Mouse (Mus musculus): ENCODE measurements at regions not wholly inside any gene's neighbourhood (a gene's known extent, or its start where the extent isn't known, plus 50 kb on each side); places are given as distances from the start of the nearest gene placed in this dataset.
"Not testable (repeated sequence)": the region's sequence is repeated elsewhere in the genome, so short reads cannot be mapped to it uniquely, and the experiment has no call there.

DNA sequence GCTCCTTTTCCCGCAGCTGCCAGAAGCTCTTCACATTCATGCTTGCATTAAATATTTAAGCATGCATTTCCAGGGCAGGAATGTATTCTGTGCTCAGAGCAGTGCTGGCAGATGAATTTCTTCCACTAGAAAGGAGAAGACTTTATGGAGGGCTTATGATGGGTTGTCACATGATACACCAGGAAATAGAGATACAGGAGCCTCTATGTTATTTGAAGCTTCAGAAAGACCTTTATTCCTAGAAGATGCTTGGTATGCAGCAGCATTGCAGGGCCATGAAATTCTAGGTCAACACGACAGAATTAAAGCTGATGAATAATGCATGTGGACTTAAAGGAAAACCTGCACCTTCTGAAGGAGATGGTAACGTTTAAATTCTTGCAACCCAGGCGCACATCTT, 212.1 kb downstream of the Adgrg6 start:
- peak in 1 of 2 experiments; percentile 61 for DNase-seq (ENCODE audit: low spot score in 2 of 2)

GRCm38 (mm10) chr10:14332688-14333117, 212.8 kb downstream of the Adgrg6 start:
- peak; percentile 30 to 48 for DNase-seq (ENCODE audit: low spot score in 2 of 2)

GRCm38 (mm10) chr10:14328846-14329245, 216.6 kb downstream of the Adgrg6 start:
- no peak for DNase-seq (ENCODE audit: low spot score in 2 of 2)

- no peak for DNase-seq (ENCODE audit: low spot score in 2 of 2)
Measured at GRCm38 (mm10) chr10:14326229-14326628, 219.2 kb downstream of the Adgrg6 start.

GRCm38 (mm10) chr10:14321503-14321902, 224.0 kb downstream of the Adgrg6 start:
- peak; percentile 89 to 92 for DNase-seq (ENCODE audit: low spot score in 2 of 2)

GRCm38 (mm10) chr10:14315232-14315631, 230.2 kb downstream of the Adgrg6 start:
- DNase-seq (ENCODE audit: low spot score in 2 of 2), result peak; percentile 33 to 52

- peak; percentile 64 to 71 for DNase-seq (ENCODE audit: low spot score in 2 of 2)
Measured at GRCm38 (mm10) chr10:14314607-14315006, 230.9 kb downstream of the Adgrg6 start.

GRCm38 (mm10) chr10:14314004-14314581, 231.4 kb downstream of the Adgrg6 start:
- DNase-seq (ENCODE audit: low spot score in 2 of 2), result peak in 1 of 2 experiments; percentile 26

GRCm38 (mm10) chr10:14312959-14313358, 232.5 kb downstream of the Adgrg6 start:
- DNase-seq (ENCODE audit: low spot score in 2 of 2), result no peak

GRCm38 (mm10) chr10:14311962-14312361, 233.5 kb downstream of the Adgrg6 start:
- no peak for DNase-seq (ENCODE audit: low spot score in 2 of 2)

DNA sequence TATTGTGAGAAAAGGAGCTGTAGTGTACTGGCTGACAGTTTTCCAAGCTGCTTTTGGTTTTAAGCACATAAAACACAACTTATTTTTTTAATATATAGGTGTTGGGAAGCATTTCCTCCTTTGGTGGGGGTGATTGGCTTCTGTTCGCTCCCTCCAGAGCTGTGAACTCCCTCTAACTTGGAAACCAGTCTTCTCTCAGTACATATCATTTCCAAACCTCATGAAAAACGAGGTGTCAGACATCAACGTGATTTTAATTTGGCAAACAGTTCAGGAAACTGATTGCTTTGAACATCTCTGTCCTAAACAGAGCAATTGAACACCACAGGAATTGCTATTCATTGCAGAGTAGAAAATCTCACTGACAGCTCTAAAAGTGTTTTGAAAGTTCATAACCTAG, 238.6 kb downstream of the Adgrg6 start:
- no peak for DNase-seq (ENCODE audit: low spot score in 2 of 2)

GRCm38 (mm10) chr10:14303476-14303875, 242.0 kb downstream of the Adgrg6 start:
- no peak for DNase-seq (ENCODE audit: low spot score in 2 of 2)

GRCm38 (mm10) chr10:14296147-14296546, 249.3 kb downstream of the Adgrg6 start:
- DNase-seq (ENCODE audit: low spot score in 2 of 2), result peak in 1 of 2 experiments; percentile 9

DNA sequence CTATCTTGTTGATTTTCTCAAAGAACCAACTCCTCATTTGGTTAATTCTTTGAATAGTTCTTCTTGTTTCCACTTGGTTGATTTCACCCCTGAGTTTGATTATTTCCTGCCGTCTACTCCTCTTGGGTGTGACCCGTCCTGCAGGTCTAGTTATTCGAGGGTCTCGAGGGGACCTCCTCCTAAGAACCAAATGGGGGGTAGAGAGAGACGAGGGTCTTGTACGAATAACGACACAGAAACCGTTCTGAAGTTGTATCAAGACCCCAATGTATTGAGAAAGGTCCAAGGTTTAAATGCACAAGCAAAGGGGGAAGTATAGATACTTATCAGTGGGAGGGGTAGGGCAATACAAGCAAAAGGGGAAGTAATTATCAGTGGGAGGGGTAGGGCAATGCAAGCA, 252.8 kb downstream of the Adgrg6 start:
- not testable (repeated sequence) for DNase-seq (ENCODE audit: low spot score in 2 of 2)

- no peak for DNase-seq (ENCODE audit: low spot score in 2 of 2)
Measured at GRCm38 (mm10) chr10:14287551-14287950, 257.9 kb downstream of the Adgrg6 start.

- no peak for DNase-seq (ENCODE audit: low spot score in 2 of 2)
Measured at GRCm38 (mm10) chr10:14276631-14277030, 268.8 kb downstream of the Adgrg6 start.

DNA sequence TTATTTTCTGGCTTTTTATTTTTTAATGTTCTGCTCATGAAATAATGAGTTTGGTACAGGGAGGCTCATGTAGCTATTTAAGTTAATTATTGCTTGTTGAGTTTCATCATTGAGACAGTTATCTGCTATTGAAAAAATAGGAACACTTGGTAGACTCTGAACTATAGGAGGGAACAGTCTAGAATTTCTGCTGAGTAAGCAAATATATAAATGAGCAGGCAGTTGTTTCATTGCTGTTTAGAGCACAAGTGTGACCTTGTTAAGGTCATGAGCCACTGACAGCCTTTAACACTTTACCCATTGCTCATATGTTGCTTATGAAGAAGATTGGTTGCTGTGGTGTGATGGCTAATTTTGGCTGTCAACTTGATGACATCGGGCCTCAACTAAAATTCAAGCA, 270.0 kb downstream of the Adgrg6 start:
- DNase-seq (ENCODE audit: low spot score in 2 of 2), result no peak

- no peak for DNase-seq (ENCODE audit: low spot score in 2 of 2)
Measured at GRCm38 (mm10) chr10:14270008-14270407, 275.5 kb downstream of the Adgrg6 start.

DNA sequence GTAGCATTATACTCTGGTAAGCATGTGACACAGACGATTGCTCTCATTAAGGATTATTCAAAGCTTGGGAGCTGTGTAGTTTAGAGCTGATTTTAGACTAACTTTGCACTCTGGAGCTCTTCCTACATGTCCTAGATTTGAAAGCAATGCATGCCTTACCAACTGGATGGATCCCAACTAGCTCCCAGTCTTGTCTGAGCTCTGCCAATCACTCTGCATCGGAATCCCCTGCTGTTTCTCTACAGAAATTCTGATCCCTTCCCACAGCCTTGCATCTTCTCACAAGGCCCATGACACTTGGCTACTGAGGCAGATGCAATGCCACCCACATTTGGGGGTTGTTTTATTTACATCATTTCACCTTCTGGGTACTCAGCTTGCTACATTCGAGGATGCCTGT, 277.8 kb downstream of the Adgrg6 start:
- peak; percentile 18 to 42 for DNase-seq (ENCODE audit: low spot score in 2 of 2)

GRCm38 (mm10) chr10:14239670-14240069, 273.8 kb downstream of the Hivep2 start:
- DNase-seq (ENCODE audit: low spot score in 2 of 2), result no peak

DNA sequence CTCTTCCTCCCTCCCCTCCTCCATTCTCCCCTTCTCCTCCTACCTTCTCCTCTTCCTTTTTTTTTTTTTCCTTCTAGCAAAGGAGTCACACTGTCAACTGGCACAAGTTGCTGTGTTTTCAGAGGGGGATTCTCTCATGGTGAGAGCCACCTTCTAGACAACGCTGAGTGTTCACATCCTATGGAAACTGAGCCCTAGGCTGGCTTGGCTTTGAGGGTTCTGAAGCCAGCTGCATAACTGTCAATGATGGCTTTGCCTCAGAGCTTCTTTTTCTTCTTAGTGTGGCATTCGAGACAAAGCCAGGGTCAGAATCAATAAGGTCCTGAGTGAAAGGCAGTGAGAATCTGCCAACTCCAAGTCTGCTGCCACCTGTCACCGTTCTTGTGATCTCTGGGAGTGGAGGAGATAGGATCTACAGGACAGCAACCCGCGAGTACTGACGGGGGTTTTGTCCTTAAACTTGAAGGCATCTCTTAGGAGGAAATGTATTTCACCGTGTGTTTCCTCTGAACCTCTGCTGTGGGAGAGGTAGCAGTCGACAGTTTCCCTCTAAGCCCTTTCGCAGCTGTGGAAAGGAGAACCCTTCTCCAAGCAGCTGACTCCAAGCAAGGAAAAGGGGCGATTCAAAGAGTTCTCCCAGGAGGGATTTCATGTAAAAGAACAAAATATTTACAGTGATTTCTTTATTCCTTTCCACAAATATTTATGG, 269.2 kb downstream of the Hivep2 start:
- no peak for DNase-seq (ENCODE audit: low spot score in 2 of 2)

DNA sequence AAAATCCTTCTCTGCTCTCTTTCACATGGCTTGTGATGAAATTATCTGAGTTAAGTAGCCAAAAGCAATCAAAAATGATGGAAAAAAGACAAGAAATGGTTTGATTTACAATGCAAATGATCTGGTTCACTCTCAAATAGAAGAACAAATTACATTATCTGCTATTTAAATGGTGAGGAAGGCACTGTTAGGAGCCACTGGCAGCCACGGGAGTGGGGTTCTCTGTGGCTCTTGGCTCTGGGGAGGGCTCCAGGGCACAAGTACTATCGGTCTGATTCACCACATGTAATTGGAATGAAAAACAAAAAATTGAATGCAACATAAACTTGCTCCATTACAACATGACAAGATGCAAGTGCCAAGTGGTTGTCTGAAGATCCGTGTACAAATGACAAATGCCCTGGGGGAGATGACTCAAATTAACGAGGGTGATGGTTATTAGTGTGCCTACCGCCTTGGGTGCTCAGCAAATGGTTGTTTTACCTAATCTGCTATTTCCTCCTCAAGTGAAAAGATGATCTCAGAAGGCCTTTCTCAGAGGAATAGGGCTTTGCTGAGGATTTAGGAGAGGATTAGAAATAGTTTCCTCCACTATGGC, 268.2 kb downstream of the Hivep2 start:
- DNase-seq (ENCODE audit: low spot score in 2 of 2), result no peak

- no peak for DNase-seq (ENCODE audit: low spot score in 2 of 2)
Measured at GRCm38 (mm10) chr10:14233335-14233734, 267.5 kb downstream of the Hivep2 start.
